ENCODE assay signal across 19 mouse cellular contexts in the genomic region with DNA sequence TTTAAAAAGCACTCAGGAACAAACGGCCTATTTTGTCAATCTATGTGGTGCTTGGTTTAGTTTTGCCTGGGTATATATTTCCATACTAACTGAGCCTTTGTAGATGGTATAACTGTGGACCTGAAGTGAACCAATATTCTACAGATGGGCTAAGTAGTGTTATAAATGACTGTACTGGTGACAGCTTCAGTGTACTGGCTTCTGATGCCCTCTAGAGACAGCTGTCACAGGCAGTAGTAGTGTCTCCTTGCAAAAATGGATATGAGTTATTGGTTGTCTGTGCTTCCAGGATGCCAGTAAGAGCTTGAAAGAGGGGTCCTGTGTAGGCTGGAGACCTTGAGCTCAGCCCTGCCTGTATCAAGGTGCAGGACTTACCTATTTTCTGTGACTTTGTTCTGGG.
DNase-seq lines count a peak whose midpoint lies in the region; ATAC-seq and TF ChIP-seq lines count a peak whose summit lies in the region.
"Had no signal": no experiment of that assay in that cellular context is flagged by ENCODE, and none has a peak within 500 bp of the region (broad histone marks: within the 10 kb centered on the region; RNA-seq: fewer than 3 reads in every experiment).

No protein-coding gene starts in this region.

- no peak for ATAC-seq in CD4-positive, CD25-positive, alpha-beta regulatory T cell, adult 4 months
- no peak for ATAC-seq in hindbrain, postnatal 0 days
- no peak for ATAC-seq in hindbrain, embryonic 14.5 days (ENCODE audit: low FRiP score)
- no peak for ATAC-seq in stomach, postnatal 0 days (ENCODE audit: low FRiP score, low TSS enrichment)
- ATAC-seq: liver, embryonic 12.5 days had no signal

- no peak for TF ChIP-seq EP300 in stomach, postnatal 0 days (optimal IDR thresholded peaks at IDR 0.05)

- peaks cover 13% of the 10 kb centered on the region for H3K36me3 ChIP-seq in hindbrain, postnatal 0 days (ENCODE audit: insufficient read depth, low read length)
- peaks cover 12% of the 10 kb centered on the region for H3K36me3 ChIP-seq in hindbrain, embryonic 14.5 days (replicated peaks; ENCODE audit: control insufficient read depth, insufficient read depth)
- peaks cover 4% of the 10 kb centered on the region; the same call in 1 of the 2 replicates for H3K36me3 ChIP-seq in stomach, postnatal 0 days (ENCODE audit: control insufficient read depth, insufficient read depth, low read length)
- H3K36me3 ChIP-seq in limb, embryonic 10.5 days = peaks cover 62% of the 10 kb centered on the region

- no peak overlapping the region for H3K4me3 ChIP-seq in hindbrain, postnatal 0 days (ENCODE audit: low read length)
- no peak overlapping the region for H3K4me3 ChIP-seq in hindbrain, embryonic 14.5 days (replicated peaks; ENCODE audit: low read length)
- no peak overlapping the region for H3K4me3 ChIP-seq in stomach, postnatal 0 days (ENCODE audit: low read depth, low read length)
- no peak overlapping the region for H3K4me3 ChIP-seq in limb, embryonic 10.5 days
- H3K4me3 ChIP-seq: embryonic facial prominence, embryonic 13.5 days; heart, embryonic 15.5 days; liver, embryonic 12.5 days; neural tube, embryonic 15.5 days had no signal

- TF ChIP-seq CTCF in hindbrain, postnatal 0 days (IDR thresholded peaks at IDR 0.05; ENCODE audit: low read depth) = peak; percentile 28
- peak; percentile 42; the same call in 1 of the 2 replicates for TF ChIP-seq CTCF in stomach, postnatal 0 days (IDR thresholded peaks at IDR 0.05; ENCODE audit: low read depth)

- H3K4me2 ChIP-seq in hindbrain, postnatal 0 days (ENCODE audit: low read depth, low read length) = no peak overlapping the region
- no peak overlapping the region for H3K4me2 ChIP-seq in hindbrain, embryonic 14.5 days (replicated peaks)
- H3K4me2 ChIP-seq in stomach, postnatal 0 days (replicated peaks; ENCODE audit: low read depth) = no peak overlapping the region
- H3K4me2 ChIP-seq: embryonic facial prominence, embryonic 13.5 days; heart, embryonic 15.5 days; liver, embryonic 12.5 days; midbrain, embryonic 11.5 days; neural tube, embryonic 15.5 days had no signal

- no peak overlapping the region for H3K27ac ChIP-seq in hindbrain, postnatal 0 days
- H3K27ac ChIP-seq in hindbrain, embryonic 14.5 days = no peak overlapping the region
- H3K27ac ChIP-seq in stomach, postnatal 0 days (replicated peaks) = no peak overlapping the region
- H3K27ac ChIP-seq in limb, embryonic 10.5 days = no peak overlapping the region
- H3K27ac ChIP-seq: embryonic facial prominence, embryonic 13.5 days; heart, embryonic 15.5 days; liver, embryonic 12.5 days; neural tube, embryonic 15.5 days had no signal

- H3K4me1 ChIP-seq in hindbrain, postnatal 0 days (ENCODE audit: insufficient read depth, low read length) = 0 out of 2 replicates have a peak, but pooled peaks cover 4% of the 10 kb centered on the region
- H3K4me1 ChIP-seq in hindbrain, embryonic 14.5 days (replicated peaks; ENCODE audit: control insufficient read depth, insufficient read depth, low read length) = peaks cover 6% of the 10 kb centered on the region
- H3K4me1 ChIP-seq in stomach, postnatal 0 days (replicated peaks; ENCODE audit: control insufficient read depth, insufficient read depth) = no peaks in the 10 kb centered on the region
- peaks cover 21% of the 10 kb centered on the region for H3K4me1 ChIP-seq in limb, embryonic 10.5 days
- H3K4me1 ChIP-seq: neural tube, embryonic 15.5 days had no signal

- H3K9ac ChIP-seq in hindbrain, postnatal 0 days (replicated peaks; ENCODE audit: low read length) = no peak overlapping the region
- no peak overlapping the region for H3K9ac ChIP-seq in hindbrain, embryonic 14.5 days
- H3K9ac ChIP-seq in stomach, postnatal 0 days (ENCODE audit: low read length) = no peak overlapping the region
- H3K9ac ChIP-seq: embryonic facial prominence, embryonic 13.5 days; heart, embryonic 15.5 days; liver, embryonic 12.5 days; neural tube, embryonic 15.5 days had no signal

- no peaks in the 10 kb centered on the region for H3K27me3 ChIP-seq in hindbrain, postnatal 0 days (ENCODE audit: insufficient read depth, low read length)
- no peaks in the 10 kb centered on the region for H3K27me3 ChIP-seq in hindbrain, embryonic 14.5 days (ENCODE audit: control insufficient read depth, insufficient read depth, low read length)
- no peaks in the 10 kb centered on the region for H3K27me3 ChIP-seq in stomach, postnatal 0 days (ENCODE audit: control insufficient read depth, insufficient read depth, low read length)
- no peaks in the 10 kb centered on the region for H3K27me3 ChIP-seq in limb, embryonic 10.5 days (ENCODE audit: low read depth, poor library complexity, severe bottlenecking)
- H3K27me3 ChIP-seq: embryonic facial prominence, embryonic 13.5 days; heart, embryonic 15.5 days; liver, embryonic 12.5 days; neural tube, embryonic 15.5 days had no signal

- no peaks in the 10 kb centered on the region for H3K9me3 ChIP-seq in hindbrain, postnatal 0 days (ENCODE audit: low read length)
- H3K9me3 ChIP-seq in hindbrain, embryonic 14.5 days (ENCODE audit: control insufficient read depth, low read length) = no peaks in the 10 kb centered on the region
- no peaks in the 10 kb centered on the region for H3K9me3 ChIP-seq in stomach, postnatal 0 days (ENCODE audit: control insufficient read depth, low read length)
- H3K9me3 ChIP-seq in limb, embryonic 10.5 days (replicated peaks) = no peaks in the 10 kb centered on the region
- H3K9me3 ChIP-seq: embryonic facial prominence, embryonic 13.5 days; heart, embryonic 15.5 days; liver, embryonic 12.5 days; neural tube, embryonic 15.5 days had no signal

- 98% methylated on average over 1 of the region's 1 CpGs for WGBS in hindbrain, postnatal 0 days
- 97% methylated on average over 1 of the region's 1 CpGs for WGBS in hindbrain, embryonic 14.5 days
- 89% methylated on average over 1 of the region's 1 CpGs for WGBS in stomach, postnatal 0 days
- WGBS in limb, embryonic 10.5 days = 85% methylated on average over 1 of the region's 1 CpGs

- DNase-seq in CD4-positive, CD25-positive, alpha-beta regulatory T cell, adult 2 months (ENCODE audit: low read depth, low spot score) = peak; percentile 15
- DNase-seq in hindbrain, postnatal 0 days (ENCODE audit: low spot score) = no peak
- no peak for DNase-seq in hindbrain, embryonic 14.5 days (ENCODE audit: low spot score)
- peak; percentile 15 for DNase-seq in lung, postnatal 36 days
- no peak for DNase-seq in lung, postnatal 14 days
- no peak for DNase-seq in stomach, postnatal 0 days (ENCODE audit: low spot score)
- DNase-seq in limb, embryonic 10.5 days (ENCODE audit: low spot score) = no peak
- DNase-seq: adrenal gland, postnatal 25 days; cerebellum, adult 2 months; heart, adult 11 months; kidney, adult 11 months; kidney, postnatal 25 days; thymus, postnatal 36 days had no signal

Comparison
In these comparisons a context has a peak if more than half of its experiments do, and no peak if none do; other contexts are left out.
1. DNase-seq: peak in CD4-positive, CD25-positive, alpha-beta regulatory T cell, adult 2 months (single experiment) and lung, postnatal 36 days (single experiment); none in hindbrain, postnatal 0 days (single experiment), hindbrain, embryonic 14.5 days (single experiment), lung, postnatal 14 days (single experiment), stomach, postnatal 0 days (single experiment) and limb, embryonic 10.5 days (single experiment).